8 mouse cellular contexts compared by ENCODE assay signal in genomic region chr3:108536517-108537260, GRCm38 (mm10). TPM values are rescaled to one million over a fixed set of nuclear protein-coding genes. Genes with fewer than 3 reads are reported as not detected.
DNase-seq lines count a peak whose midpoint lies in the region; ATAC-seq and TF ChIP-seq lines count a peak whose summit lies in the region.

5330417C22Rik (minus strand) TSS chr3:108536536.

- 3% methylated on average over 35 of the region's 35 CpGs for WGBS in hindbrain, embryonic 11.5 days
- under 1% methylated on average over 35 of the region's 35 CpGs for WGBS in lung, embryonic 16.5 days

- H3K4me3 ChIP-seq in CH12.LX (replicated peaks in 1 of 3; ENCODE audit: low read depth in 2 of 3, low read length in 2 of 3, poor library complexity in 1 of 3) = peak within 1 kb of the TSS in 2 of 3 experiments; percentile 41 to 63
- peak within 1 kb of the TSS; percentile 26 for H3K4me3 ChIP-seq in embryonic fibroblast, embryonic 13.5 days (ENCODE audit: insufficient read depth, low read length)
- peak within 1 kb of the TSS; percentile 35 for H3K4me3 ChIP-seq in hindbrain, embryonic 11.5 days (ENCODE audit: low read depth, low read length)
- peak within 1 kb of the TSS; percentile 40 for H3K4me3 ChIP-seq in lung, embryonic 16.5 days (ENCODE audit: low read length)

- dilution Hi-C loops in CH12.LX (cut with MboI; ENCODE audit: extremely low pct_ligation_motif_present, extremely low pct_unique_long_range_greater_than_20kb, low sequenced_read_pairs) = no loop called here

- no peaks in the 10 kb centered on the region for H3K36me3 ChIP-seq in CH12.LX (replicated peaks in 1 of 2; ENCODE audit: control insufficient read depth in 1 of 2, insufficient read depth in 1 of 2, low read length in 1 of 2)
- no peaks in the 10 kb centered on the region for H3K36me3 ChIP-seq in hindbrain, embryonic 11.5 days (ENCODE audit: control insufficient read depth, insufficient read depth, low read length)
- H3K36me3 ChIP-seq in lung, embryonic 16.5 days (ENCODE audit: control insufficient read depth, insufficient read depth, low read length) = no peaks in the 10 kb centered on the region

- no peaks in the 10 kb centered on the region for H3K9me3 ChIP-seq in CH12.LX (replicated peaks; ENCODE audit: low read length)
- no peaks in the 10 kb centered on the region for H3K9me3 ChIP-seq in hindbrain, embryonic 11.5 days (ENCODE audit: control insufficient read depth, low read length)
- no peaks in the 10 kb centered on the region for H3K9me3 ChIP-seq in lung, embryonic 16.5 days (ENCODE audit: control insufficient read depth, low read length)

- ATAC-seq in hindbrain, embryonic 11.5 days (ENCODE audit: low FRiP score) = peak; percentile 85
- ATAC-seq in lung, embryonic 16.5 days (ENCODE audit: low read depth) = peak; percentile 73

- TF ChIP-seq CTCF in CH12.LX (conservative IDR thresholded peaks at IDR 0.05 in 1 of 2, IDR thresholded peaks at IDR 0.05 in 1 of 2; ENCODE audit: low read depth in 2 of 2, low read length in 2 of 2) = no peak
- no peak for TF ChIP-seq CTCF in embryonic fibroblast, embryonic 13.5 days (IDR thresholded peaks at IDR 0.05; ENCODE audit: borderline replicate concordance, insufficient read depth, low read length)

- no peak for TF ChIP-seq POLR2A in CH12.LX (IDR thresholded peaks at IDR 0.05; ENCODE audit: low read depth, low read length)
- no peak for TF ChIP-seq POLR2A in embryonic fibroblast, embryonic 13.5 days (IDR thresholded peaks at IDR 0.05; ENCODE audit: low read depth, low read length)

- H3K27ac ChIP-seq in CH12.LX (ENCODE audit: insufficient read depth, low read depth) = no peak within 1 kb of the TSS
- no peak within 1 kb of the TSS for H3K27ac ChIP-seq in embryonic fibroblast, embryonic 13.5 days (ENCODE audit: insufficient read depth, low read length)
- no peak within 1 kb of the TSS for H3K27ac ChIP-seq in hindbrain, embryonic 11.5 days (ENCODE audit: low read depth, low read length)
- H3K27ac ChIP-seq in lung, embryonic 16.5 days (ENCODE audit: low read length) = no peak within 1 kb of the TSS

- no peak within 1 kb of the TSS; the same call in 1 of the 2 replicates for H3K9ac ChIP-seq in CH12.LX (ENCODE audit: insufficient read depth, low read depth)
- H3K9ac ChIP-seq in hindbrain, embryonic 11.5 days (ENCODE audit: low read depth, low read length) = peak within 1 kb of the TSS; percentile 35; the same call in 1 of the 2 replicates
- H3K9ac ChIP-seq in lung, embryonic 16.5 days (ENCODE audit: low read length) = 0 out of 2 replicates have a peak within 1 kb of the TSS, but pooled peaks have one; percentile 42

- no peak for TF ChIP-seq RAD21 in CH12.LX (IDR thresholded peaks at IDR 0.05; ENCODE audit: low read depth, low read length)

- peaks cover 0 to 18% of the 10 kb centered on the region in 2 experiments; a peak in 2 of 4 replicates for H3K4me1 ChIP-seq in CH12.LX (ENCODE audit: control insufficient read depth in 1 of 2, insufficient read depth in 2 of 2)
- H3K4me1 ChIP-seq in embryonic fibroblast, embryonic 13.5 days (ENCODE audit: control insufficient read depth, insufficient read depth, low read length) = no peaks in the 10 kb centered on the region
- 0 out of 2 replicates have a peak, but pooled peaks cover 2% of the 10 kb centered on the region for H3K4me1 ChIP-seq in hindbrain, embryonic 11.5 days (replicated peaks; ENCODE audit: control insufficient read depth, insufficient read depth, low read length)
- H3K4me1 ChIP-seq in lung, embryonic 16.5 days (replicated peaks; ENCODE audit: control insufficient read depth, insufficient read depth, low read length) = peaks cover 20% of the 10 kb centered on the region

- peak; percentile 64 for DNase-seq in CH12.LX (ENCODE audit: extremely low read depth)
- DNase-seq in adrenal gland, postnatal 36 days = peak; percentile 19 to 33
- peak; percentile 67 for DNase-seq in hindbrain, embryonic 11.5 days (ENCODE audit: low spot score)
- peak; percentile 79 to 85 for DNase-seq in layer of hippocampus, postnatal 14 days (ENCODE audit: low spot score in 2 of 2)
- peak; percentile 34 for DNase-seq in retina, adult 2 months (ENCODE audit: low read depth, low spot score)
- DNase-seq in urinary bladder, postnatal 14 days (ENCODE audit: low spot score) = peak; percentile 27

- in situ Hi-C loops in CH12.LX (cut with MboI; ENCODE audit: low pct_ligation_motif_present, low pct_unique_long_range_greater_than_20kb, low sequenced_read_pairs) = no loop called here

- H3K27me3 ChIP-seq in CH12.LX (replicated peaks) = peaks cover 46% of the 10 kb centered on the region
- H3K27me3 ChIP-seq in hindbrain, embryonic 11.5 days (ENCODE audit: control insufficient read depth, insufficient read depth, low read length) = peaks cover 7% of the 10 kb centered on the region; the same call in 1 of the 2 replicates
- H3K27me3 ChIP-seq in lung, embryonic 16.5 days (ENCODE audit: control insufficient read depth, insufficient read depth, low read depth, low read length) = peaks cover 10% of the 10 kb centered on the region

- no peak for TF ChIP-seq EP300 in CH12.LX (IDR thresholded peaks at IDR 0.05; ENCODE audit: low read length)

- peak within 1 kb of the TSS; percentile 95 for H3K4me2 ChIP-seq in CH12.LX (ENCODE audit: insufficient read depth, low read depth, poor library complexity, severe bottlenecking)
- H3K4me2 ChIP-seq in hindbrain, embryonic 11.5 days (replicated peaks; ENCODE audit: low read depth, low read length) = peak within 1 kb of the TSS; percentile 60
- peak within 1 kb of the TSS; percentile 59 for H3K4me2 ChIP-seq in lung, embryonic 16.5 days (ENCODE audit: low read depth, low read length)

- no peaks in the 10 kb centered on the region for H3K79me2 ChIP-seq in CH12.LX (replicated peaks; ENCODE audit: control insufficient read depth, extremely low read depth, insufficient read depth, poor library complexity, severe bottlenecking)

TF ChIP-seq in CH12.LX, 34 proteins besides CTCF, POLR2A, EP300 and RAD21:
- TF ChIP-seq ETS1 (conservative IDR thresholded peaks at IDR 0.05; ENCODE audit: low read depth, low read length) (no peak), NRF1 (IDR thresholded peaks at IDR 0.05; ENCODE audit: low read depth, low read length) (peak; percentile 36; the same call in 1 of the 2 replicates), ZNF384 (IDR thresholded peaks at IDR 0.05; ENCODE audit: low read depth, low read length) (peak; percentile 93), BHLHE40 (IDR thresholded peaks at IDR 0.05; ENCODE audit: low read depth, low read length) (peak; percentile 56), TBP (conservative IDR thresholded peaks at IDR 0.05; ENCODE audit: low read depth, low read length) (no peak)

RNA-seq across cellular contexts. Expression of gene 5330417C22Rik, which starts in this region (rescaled TPM):
- total RNA-seq in CH12.LX (2012; rRNA removed) (0.13 and 0.17 TPM in 2 replicates), CH12.LX (2014; rRNA removed) (0.05 TPM in 1 of 2 replicates, not detected in the other)
- 0.26 and 0.27 TPM in 2 replicates for polyA plus RNA-seq in CH12.LX (2012; ENCODE audit: insufficient read length, low read depth)
- 1 to 10 TPM; 1.7 to 5.3 TPM for total RNA-seq in adrenal gland, postnatal 36 days (2021)
- not detected in 2 replicates for polyA plus RNA-seq in embryonic fibroblast, embryonic 13.5 days (2011; ENCODE audit: insufficient read length, low read depth, missing spikeins)
- 3.0 and 3.5 TPM in 2 replicates for polyA plus RNA-seq in hindbrain, embryonic 11.5 days (2014; fragmentation: Nextera tagmentation; extraction: Ambion mirVana)
- total RNA-seq in layer of hippocampus, postnatal 14 days (2021) = 10 to 100 TPM; 17.1 to 19.7 TPM
- 19.6 and 22.3 TPM in 2 replicates for polyA plus RNA-seq in lung, embryonic 16.5 days (2015; fragmentation: Nextera tagmentation; extraction: Ambion mirVana)

Comparison
In these comparisons a context has a peak if more than half of its experiments do, and no peak if none do; other contexts are left out.
1. Peak in DNase-seq, H3K4me3 ChIP-seq and H3K4me2 ChIP-seq in CH12.LX; RNA of the gene not detected or under 1 TPM.
2. DNase-seq: peak in every context shown above with its lines; median percentile 82 in layer of hippocampus, postnatal 14 days; 67 in hindbrain, embryonic 11.5 days; 64 in CH12.LX; 34 in retina, adult 2 months; 27 in urinary bladder, postnatal 14 days; 26 in adrenal gland, postnatal 36 days.